Mouse (Mus musculus): ENCODE measurements around the gene Fastk. TPM values are rescaled to one million over a fixed set of nuclear protein-coding genes. Genes with fewer than 3 reads are reported as not detected.

Fastk gene
- total and polyA plus RNA-seq, 3 experiments = 36.2 to 286 (median 95.9) TPM

DNA sequence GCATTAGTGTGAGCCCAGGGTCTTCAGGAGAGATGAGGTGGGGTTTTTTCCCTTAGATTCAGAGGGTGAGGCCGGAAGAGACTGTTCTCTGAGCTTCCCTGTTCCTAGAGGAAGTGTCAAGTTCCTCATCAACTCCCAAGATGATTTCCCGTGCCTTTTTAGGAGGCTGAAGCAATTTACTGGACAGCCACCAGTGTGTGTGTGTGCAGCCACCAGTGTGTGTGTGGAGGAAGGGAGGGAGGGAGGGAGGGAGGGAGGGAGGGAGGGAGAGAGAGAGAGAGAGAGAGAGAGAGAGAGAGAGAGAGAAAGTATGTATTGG, 8.9 kb upstream of the Fastk start:
- peaks cover 54% of the 10 kb centered on the region for H3K4me1 ChIP-seq (ENCODE audit: insufficient read depth, low read depth, low read length)
- H3K4me3 ChIP-seq (ENCODE audit: low read depth, low read length) = no peak overlapping the region; the same call in 1 of the 2 replicates
- DNase-seq (ENCODE audit: low spot score) (no peak), ATAC-seq (ENCODE audit: extremely low read depth, insufficient number of reproducible peaks, low FRiP score, poor library complexity, severe bottlenecking) (no peak)
- peaks cover 52% of the 10 kb centered on the region for H3K36me3 ChIP-seq (replicated peaks)
- H3K27me3 ChIP-seq (ENCODE audit: insufficient read depth, low read length) = no peaks in the 10 kb centered on the region
- no peaks in the 10 kb centered on the region for H3K9me3 ChIP-seq (replicated peaks)
- no peak for TF ChIP-seq TAL1 (conservative IDR thresholded peaks at IDR 0.05; ENCODE audit: low read depth, low read length)
- no peak for TF ChIP-seq POLR2AphosphoS5 (IDR thresholded peaks at IDR 0.05; ENCODE audit: insufficient replicate concordance, low read depth, low read length)
- TF ChIP-seq GATA1 (IDR thresholded peaks at IDR 0.05; ENCODE audit: borderline replicate concordance, low read length) = no peak
- TF ChIP-seq GATA2 (IDR thresholded peaks at IDR 0.05; ENCODE audit: borderline replicate concordance, low read depth, low read length) = no peak
- TF ChIP-seq CTCF (IDR thresholded peaks at IDR 0.05; ENCODE audit: low read depth, low read length) = no peak

GRCm38 (mm10) chr5:24453283-24453984, 8.3 kb upstream of the Fastk start:
- H3K9me3 ChIP-seq (replicated peaks) = no peaks in the 10 kb centered on the region
- TF ChIP-seq TAL1 (conservative IDR thresholded peaks at IDR 0.05; ENCODE audit: low read depth, low read length) = no peak
- TF ChIP-seq CTCF (IDR thresholded peaks at IDR 0.05; ENCODE audit: low read depth, low read length) = no peak
- TF ChIP-seq GATA2 (IDR thresholded peaks at IDR 0.05; ENCODE audit: borderline replicate concordance, low read depth, low read length) = no peak
- TF ChIP-seq POLR2AphosphoS5 (IDR thresholded peaks at IDR 0.05; ENCODE audit: insufficient replicate concordance, low read depth, low read length) = no peak
- no peak for TF ChIP-seq GATA1 (IDR thresholded peaks at IDR 0.05; ENCODE audit: borderline replicate concordance, low read length)
- H3K4me3 ChIP-seq (ENCODE audit: low read depth, low read length) = peak overlapping the region; percentile 88
- H3K4me1 ChIP-seq (ENCODE audit: insufficient read depth, low read depth, low read length) = peaks cover 54% of the 10 kb centered on the region
- H3K27me3 ChIP-seq (ENCODE audit: insufficient read depth, low read length) = no peaks in the 10 kb centered on the region
- DNase-seq (ENCODE audit: low spot score) = no peak
- ATAC-seq (ENCODE audit: extremely low read depth, insufficient number of reproducible peaks, low FRiP score, poor library complexity, severe bottlenecking) = no peak
- H3K36me3 ChIP-seq (replicated peaks) = peaks cover 49% of the 10 kb centered on the region

DNA sequence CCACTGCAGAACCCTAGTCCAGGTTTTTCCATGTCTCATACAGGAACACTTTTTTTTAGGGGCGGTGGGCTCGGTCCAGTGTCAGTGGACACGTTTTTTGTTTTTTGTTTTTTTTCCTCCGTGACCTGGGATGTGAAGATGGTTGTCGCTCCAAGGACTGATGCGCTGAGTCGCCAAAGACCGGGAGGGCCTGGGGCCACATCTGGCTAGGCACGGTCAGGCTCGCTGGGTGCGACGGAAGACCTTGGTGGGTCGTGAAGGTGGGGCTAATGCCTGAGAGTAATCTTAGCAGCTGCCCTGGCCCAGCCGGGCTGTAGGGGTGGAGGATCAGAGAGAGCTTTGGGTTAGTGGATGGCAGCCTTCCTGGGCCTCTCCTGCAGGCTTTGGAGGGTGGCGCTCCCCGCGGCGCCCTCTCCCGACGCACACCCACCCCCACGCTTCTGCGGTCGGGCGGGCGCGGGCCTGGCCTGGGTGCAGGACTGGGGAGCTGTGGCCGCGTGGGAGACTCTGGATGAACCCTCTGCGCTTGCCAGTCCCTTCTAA, 7.7 kb upstream of the Fastk start:
- ATAC-seq (ENCODE audit: extremely low read depth, insufficient number of reproducible peaks, low FRiP score, poor library complexity, severe bottlenecking) (peak; percentile 12; the same call in 1 of the 2 replicates), DNase-seq (ENCODE audit: low spot score) (peak; percentile 73)
- TF ChIP-seq GATA2 (IDR thresholded peaks at IDR 0.05; ENCODE audit: borderline replicate concordance, low read depth, low read length) = no peak
- TF ChIP-seq TAL1 (conservative IDR thresholded peaks at IDR 0.05; ENCODE audit: low read depth, low read length) = no peak
- H3K36me3 ChIP-seq (replicated peaks) = peaks cover 44% of the 10 kb centered on the region
- H3K4me1 ChIP-seq (ENCODE audit: insufficient read depth, low read depth, low read length) = peaks cover 59% of the 10 kb centered on the region
- H3K9me3 ChIP-seq (replicated peaks) = no peaks in the 10 kb centered on the region
- H3K27me3 ChIP-seq (ENCODE audit: insufficient read depth, low read length) = no peaks in the 10 kb centered on the region
- peak overlapping the region; percentile 88 for H3K4me3 ChIP-seq (ENCODE audit: low read depth, low read length)

- ATAC-seq (ENCODE audit: extremely low read depth, insufficient number of reproducible peaks, low FRiP score, poor library complexity, severe bottlenecking) = no peak
- H3K4me3 ChIP-seq (ENCODE audit: low read depth, low read length) = peak within 1 kb of the TSS; percentile 88
- DNase-seq (ENCODE audit: low spot score) = peak; percentile 66
Measured at GRCm38 (mm10) chr5:24452030-24452690, 7.1 kb upstream of the Fastk start, which contains the start of gene Agap3. Agap3 (plus strand) TSS chr5:24452177.

GRCm38 (mm10) chr5:24451264-24452029, 6.4 kb upstream of the Fastk start:
- no peak for TF ChIP-seq TAL1 (conservative IDR thresholded peaks at IDR 0.05; ENCODE audit: low read depth, low read length)
- TF ChIP-seq GATA2 (IDR thresholded peaks at IDR 0.05; ENCODE audit: borderline replicate concordance, low read depth, low read length) = no peak
- no peak for TF ChIP-seq CTCF (IDR thresholded peaks at IDR 0.05; ENCODE audit: low read depth, low read length)
- no peak for TF ChIP-seq POLR2AphosphoS5 (IDR thresholded peaks at IDR 0.05; ENCODE audit: insufficient replicate concordance, low read depth, low read length)
- TF ChIP-seq GATA1 (IDR thresholded peaks at IDR 0.05; ENCODE audit: borderline replicate concordance, low read length) = no peak
- DNase-seq (ENCODE audit: low spot score) = peak; percentile 93
- Histone ChIP-seq H3K4me1 (ENCODE audit: insufficient read depth, low read depth, low read length) (peaks cover 68% of the 10 kb centered on the region), H3K4me3 (ENCODE audit: low read depth, low read length) (peak overlapping the region; percentile 88), H3K9me3 (replicated peaks) (no peaks in the 10 kb centered on the region), H3K36me3 (replicated peaks) (peaks cover 33% of the 10 kb centered on the region), H3K27me3 (ENCODE audit: insufficient read depth, low read length) (no peaks in the 10 kb centered on the region)
- peak; percentile 64 for ATAC-seq (ENCODE audit: extremely low read depth, insufficient number of reproducible peaks, low FRiP score, poor library complexity, severe bottlenecking)

More at GRCm38 (mm10) chr5:24452030-24452690, 7.1 kb upstream of the Fastk start, which contains the start of gene Agap3:
- Histone ChIP-seq H3K27me3 (ENCODE audit: insufficient read depth, low read length) (no peaks in the 10 kb centered on the region), H3K36me3 (replicated peaks) (peaks cover 38% of the 10 kb centered on the region), H3K9me3 (replicated peaks) (no peaks in the 10 kb centered on the region), H3K4me1 (ENCODE audit: insufficient read depth, low read depth, low read length) (peaks cover 61% of the 10 kb centered on the region)
- TF ChIP-seq GATA1 (IDR thresholded peaks at IDR 0.05; ENCODE audit: borderline replicate concordance, low read length) (no peak), CTCF (IDR thresholded peaks at IDR 0.05; ENCODE audit: low read depth, low read length) (no peak), POLR2AphosphoS5 (IDR thresholded peaks at IDR 0.05; ENCODE audit: insufficient replicate concordance, low read depth, low read length) (no peak), TAL1 (conservative IDR thresholded peaks at IDR 0.05; ENCODE audit: low read depth, low read length) (no peak), GATA2 (IDR thresholded peaks at IDR 0.05; ENCODE audit: borderline replicate concordance, low read depth, low read length) (no peak)

Data from G1E (cell line).